Mouse (Mus musculus) left cerebral cortex, postnatal 14 days (tissue): ENCODE data around the gene Spert. TPM values are rescaled to one million over a fixed set of nuclear protein-coding genes. Genes with fewer than 3 reads are reported as not detected.

Experiments
- total RNA-seq, 2 experiments: library from RNA; stranded (reverse); gene quantifications; 2 replicates each; pipeline ENCODE4 v1.2.3; 2021

The Spert gene
- total RNA-seq, 2 experiments from 2014 or later, result not detected

Other genes starting within 250 kb of the Spert start
- 10 to 100 TPM; 11.4 to 12.5 TPM for gene Siah3, start 137.1 kb downstream of the Spert start, total RNA-seq
- not detected for gene Erich6b, start 49.1 kb upstream of the Spert start, total RNA-seq
- gene Cog3, start 161.4 kb upstream of the Spert start, total RNA-seq, result 10 to 100 TPM; 22.8 to 23.2 TPM
- 10 to 100 TPM in 1 of 2 experiments, 1 to 10 TPM in 1; 9.9 to 10.9 TPM for gene Slc25a30, start 193.9 kb upstream of the Spert start, total RNA-seq